Mouse (Mus musculus): ENCODE data around the gene Ptprn2.

The Ptprn2 gene

GRCm38 (mm10) chr12:116892584-116892983 lies 407.1 kb downstream of the Ptprn2 start:
- DNase-seq (ENCODE audit: low read depth): no peak

- no peak for DNase-seq (ENCODE audit: low read depth)
Observed at GRCm38 (mm10) chr12:116896651-116897050, 411.1 kb downstream of the Ptprn2 start.

GRCm38 (mm10) chr12:116901773-116902172 lies 416.3 kb downstream of the Ptprn2 start:
- no peak for DNase-seq (ENCODE audit: low read depth)

GRCm38 (mm10) chr12:116907424-116907823 lies 421.9 kb downstream of the Ptprn2 start:
- DNase-seq (ENCODE audit: low read depth): no peak

GRCm38 (mm10) chr12:116908668-116909067 lies 423.1 kb downstream of the Ptprn2 start:
- no peak for DNase-seq (ENCODE audit: low read depth)

- DNase-seq (ENCODE audit: low read depth): no peak
Observed at GRCm38 (mm10) chr12:116916776-116917175, 431.3 kb downstream of the Ptprn2 start.

- no peak for DNase-seq (ENCODE audit: low read depth)
Observed at GRCm38 (mm10) chr12:116919185-116919584, 433.7 kb downstream of the Ptprn2 start.

GRCm38 (mm10) chr12:116919691-116920526 lies 434.4 kb downstream of the Ptprn2 start:
- DNase-seq (ENCODE audit: low read depth): no peak

- no peak for DNase-seq (ENCODE audit: low read depth)
Observed at GRCm38 (mm10) chr12:116927115-116927514, 441.6 kb downstream of the Ptprn2 start.

- DNase-seq (ENCODE audit: low read depth): no peak
Observed at GRCm38 (mm10) chr12:116927516-116927915, 442.0 kb downstream of the Ptprn2 start.

- DNase-seq (ENCODE audit: low read depth): no peak
Observed at GRCm38 (mm10) chr12:116938158-116938854, 452.8 kb downstream of the Ptprn2 start.

- DNase-seq (ENCODE audit: low read depth): no peak
Observed at GRCm38 (mm10) chr12:116943883-116944282, 458.4 kb downstream of the Ptprn2 start.

- no peak for DNase-seq (ENCODE audit: low read depth)
Observed at GRCm38 (mm10) chr12:116948151-116948928, 462.8 kb downstream of the Ptprn2 start.

- DNase-seq (ENCODE audit: low read depth): no peak
Observed at GRCm38 (mm10) chr12:116949726-116950125, 464.2 kb downstream of the Ptprn2 start.

- DNase-seq (ENCODE audit: low read depth): no peak
Observed at GRCm38 (mm10) chr12:116952452-116953205, 467.1 kb downstream of the Ptprn2 start.

GRCm38 (mm10) chr12:116959164-116959563 lies 473.6 kb downstream of the Ptprn2 start:
- DNase-seq (ENCODE audit: low read depth): no peak

GRCm38 (mm10) chr12:116963906-116964305 lies 478.4 kb downstream of the Ptprn2 start:
- DNase-seq (ENCODE audit: low read depth): no peak

GRCm38 (mm10) chr12:116968215-116968939 lies 482.9 kb downstream of the Ptprn2 start:
- DNase-seq (ENCODE audit: low read depth): no peak

GRCm38 (mm10) chr12:116975547-116975946 lies 490.0 kb downstream of the Ptprn2 start:
- DNase-seq (ENCODE audit: low read depth): no peak

GRCm38 (mm10) chr12:116976981-116977380 lies 491.5 kb downstream of the Ptprn2 start:
- DNase-seq (ENCODE audit: low read depth): no peak

- DNase-seq (ENCODE audit: low read depth): no peak
Observed at GRCm38 (mm10) chr12:116978201-116978600, 492.7 kb downstream of the Ptprn2 start.
